Mouse (Mus musculus): ENCODE measurements around the gene Lcn2. TPM values are rescaled to one million over a fixed set of nuclear protein-coding genes. Genes with fewer than 3 reads are reported as not detected.

Gene Lcn2
- polyA plus RNA-seq, 1 experiment from 2014 or later, result not detected

DNA sequence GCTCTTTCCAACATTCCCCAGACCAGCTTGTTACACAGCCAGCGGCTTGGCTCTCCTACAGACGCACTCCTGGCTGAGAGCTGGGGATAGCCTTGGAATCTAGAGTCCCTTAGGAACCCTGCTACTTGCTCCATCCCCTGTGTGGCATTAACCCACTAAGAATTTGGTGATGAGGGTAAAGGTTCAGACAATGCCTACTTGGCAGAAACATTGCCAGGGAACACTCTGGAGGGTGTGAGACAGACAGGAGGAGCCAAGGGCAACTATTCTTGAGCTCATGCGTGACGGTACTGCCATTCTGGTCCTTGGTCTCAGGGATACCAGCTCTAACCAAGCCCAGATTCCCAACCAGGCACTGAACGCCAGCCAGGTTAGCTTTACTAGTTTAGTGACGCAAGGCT lies 33.8 kb upstream of the Lcn2 start:
- H3K9me3 ChIP-seq (replicated peaks), result no peaks in the 10 kb centered on the region
- 95% methylated on average over 6 of the region's 6 CpGs for WGBS
- DNase-seq (ENCODE audit: low spot score), result no peak
- H3K27ac ChIP-seq, result peak overlapping the region; percentile 32; the same call in 1 of the 2 replicates
- H3K4me3 ChIP-seq, result no peak overlapping the region
- H3K4me1 ChIP-seq, result peaks cover 36% of the 10 kb centered on the region
- H3K27me3 ChIP-seq (ENCODE audit: low read depth, poor library complexity, severe bottlenecking), result no peaks in the 10 kb centered on the region
- peaks cover 57% of the 10 kb centered on the region for H3K36me3 ChIP-seq

DNA sequence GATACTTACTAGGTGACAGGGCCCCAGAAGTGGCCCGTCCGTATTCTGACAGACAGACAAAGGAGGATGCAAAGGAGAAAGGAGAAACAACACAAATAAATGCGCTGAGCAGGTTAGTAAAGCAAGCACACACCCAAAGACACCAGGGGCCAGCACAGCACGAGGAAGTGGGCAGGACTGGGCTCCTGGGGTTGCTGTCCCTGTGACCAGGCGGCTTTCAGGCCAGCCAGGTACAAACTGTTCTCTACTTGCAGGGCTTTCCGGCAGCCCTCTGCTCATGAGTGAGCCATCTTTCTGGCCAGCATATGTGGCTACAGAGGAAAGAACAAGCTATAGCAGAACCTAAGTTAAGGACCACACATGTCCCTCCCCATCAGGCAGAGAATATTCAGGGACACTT lies 32.6 kb upstream of the Lcn2 start:
- WGBS, result 86% methylated on average over 6 of the region's 6 CpGs
- H3K27ac ChIP-seq, result no peak overlapping the region
- H3K27me3 ChIP-seq (ENCODE audit: low read depth, poor library complexity, severe bottlenecking), result no peaks in the 10 kb centered on the region
- DNase-seq (ENCODE audit: low spot score), result no peak
- no peak overlapping the region for H3K4me3 ChIP-seq
- peaks cover 61% of the 10 kb centered on the region for H3K36me3 ChIP-seq
- H3K4me1 ChIP-seq, result peaks cover 34% of the 10 kb centered on the region
- H3K9me3 ChIP-seq (replicated peaks), result no peaks in the 10 kb centered on the region

DNA sequence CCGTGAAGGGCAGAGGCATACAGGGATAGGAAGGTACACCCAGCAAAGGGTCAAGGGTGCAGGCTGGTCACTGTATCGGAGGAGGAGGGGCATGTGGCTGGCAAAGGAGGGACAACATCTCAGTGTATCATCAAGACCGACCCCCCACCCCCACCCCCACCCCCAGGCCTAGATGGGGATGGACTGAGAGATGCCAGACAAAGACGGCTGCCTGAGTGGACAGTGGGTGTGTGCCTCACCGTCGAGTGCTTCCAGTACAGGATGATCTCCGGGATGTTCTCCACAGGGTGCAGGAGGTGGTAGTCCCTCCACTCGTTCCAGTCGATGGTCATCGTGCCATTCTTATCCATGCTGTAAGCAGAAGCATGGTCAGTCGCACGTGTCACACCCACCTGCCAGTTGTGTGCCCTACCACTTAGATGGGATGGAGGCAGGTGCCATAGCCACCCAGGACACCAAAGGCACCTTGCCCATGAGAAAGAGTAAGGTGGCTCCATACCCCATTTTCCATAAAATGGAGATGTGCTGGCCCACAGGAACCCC lies 32.1 kb upstream of the Lcn2 start:
- WGBS, result 91% methylated on average over 12 of the region's 12 CpGs
- peaks cover 34% of the 10 kb centered on the region for H3K4me1 ChIP-seq
- H3K4me3 ChIP-seq, result no peak overlapping the region
- DNase-seq (ENCODE audit: low spot score), result no peak
- H3K27me3 ChIP-seq (ENCODE audit: low read depth, poor library complexity, severe bottlenecking), result no peaks in the 10 kb centered on the region
- H3K27ac ChIP-seq, result 0 out of 2 replicates have a peak overlapping the region, but pooled peaks have one; percentile 12
- peaks cover 66% of the 10 kb centered on the region for H3K36me3 ChIP-seq
- H3K9me3 ChIP-seq (replicated peaks), result no peaks in the 10 kb centered on the region

DNA sequence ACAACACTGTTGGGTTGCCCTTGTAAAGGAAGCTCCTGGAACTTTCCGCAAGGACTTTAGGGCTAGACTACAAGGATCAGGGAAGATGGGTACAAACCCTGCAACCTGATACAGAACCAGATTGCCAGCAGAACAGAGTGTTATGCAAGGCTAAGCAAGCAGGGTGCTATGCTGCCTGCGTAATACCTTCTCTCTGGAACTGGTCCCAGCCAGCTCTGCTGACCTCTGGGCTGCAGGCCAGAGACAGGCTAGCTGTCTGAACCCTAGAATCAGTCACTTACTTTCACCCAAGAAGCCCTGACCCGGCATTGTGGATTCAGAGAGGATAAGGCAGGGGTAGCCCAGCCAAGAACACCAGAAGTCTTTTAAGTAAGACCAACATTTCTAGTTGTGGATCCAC lies 31.3 kb upstream of the Lcn2 start:
- DNase-seq (ENCODE audit: low spot score), result no peak
- Histone ChIP-seq H3K36me3 (peaks cover 74% of the 10 kb centered on the region), H3K27ac (no peak overlapping the region), H3K27me3 (ENCODE audit: low read depth, poor library complexity, severe bottlenecking) (no peaks in the 10 kb centered on the region), H3K9me3 (replicated peaks) (no peaks in the 10 kb centered on the region), H3K4me1 (peaks cover 30% of the 10 kb centered on the region), H3K4me3 (no peak overlapping the region)
- 95% methylated on average over 3 of the region's 3 CpGs for WGBS

DNA sequence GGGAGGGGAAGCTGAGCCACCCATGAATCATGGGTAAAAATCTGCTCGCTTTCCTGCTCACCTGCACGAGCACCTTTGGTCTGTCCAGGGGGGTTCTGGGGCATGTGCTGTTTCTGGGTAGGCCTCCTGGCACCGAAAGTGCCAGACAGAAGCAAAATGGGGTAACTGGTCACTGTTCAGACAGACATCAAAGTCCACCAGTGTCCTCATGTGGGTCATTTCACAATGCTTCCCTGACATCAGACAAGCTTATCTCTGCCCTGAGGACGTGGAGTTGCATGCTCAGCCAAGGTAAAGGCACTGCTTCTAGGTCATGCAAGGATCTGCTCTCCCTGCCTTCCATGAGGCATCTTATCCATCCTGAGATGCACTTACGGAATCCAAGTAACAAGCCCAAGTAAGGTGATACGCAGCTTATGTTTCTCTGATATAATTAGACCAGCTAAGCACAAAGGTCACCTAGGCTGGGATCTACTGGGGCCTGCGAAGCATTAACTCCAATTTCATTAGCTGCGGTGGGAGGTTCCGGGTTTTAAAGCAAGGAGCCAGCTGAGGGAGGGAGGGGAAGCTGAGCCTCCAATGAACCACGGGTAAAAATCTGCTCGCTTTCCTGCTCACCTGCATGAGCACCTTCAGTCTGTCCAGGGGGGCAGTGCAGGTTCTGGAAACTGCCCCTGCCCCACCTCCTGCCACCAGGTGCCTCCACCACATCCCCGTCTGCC lies 30.5 kb upstream of the Lcn2 start:
- no peaks in the 10 kb centered on the region for H3K9me3 ChIP-seq (replicated peaks)
- 84% methylated on average over 12 of the region's 12 CpGs for WGBS
- H3K4me3 ChIP-seq, result no peak overlapping the region
- H3K27ac ChIP-seq, result no peak overlapping the region
- peaks cover 29% of the 10 kb centered on the region for H3K4me1 ChIP-seq
- DNase-seq (ENCODE audit: low spot score), result no peak
- peaks cover 81% of the 10 kb centered on the region for H3K36me3 ChIP-seq
- H3K27me3 ChIP-seq (ENCODE audit: low read depth, poor library complexity, severe bottlenecking), result no peaks in the 10 kb centered on the region

DNA sequence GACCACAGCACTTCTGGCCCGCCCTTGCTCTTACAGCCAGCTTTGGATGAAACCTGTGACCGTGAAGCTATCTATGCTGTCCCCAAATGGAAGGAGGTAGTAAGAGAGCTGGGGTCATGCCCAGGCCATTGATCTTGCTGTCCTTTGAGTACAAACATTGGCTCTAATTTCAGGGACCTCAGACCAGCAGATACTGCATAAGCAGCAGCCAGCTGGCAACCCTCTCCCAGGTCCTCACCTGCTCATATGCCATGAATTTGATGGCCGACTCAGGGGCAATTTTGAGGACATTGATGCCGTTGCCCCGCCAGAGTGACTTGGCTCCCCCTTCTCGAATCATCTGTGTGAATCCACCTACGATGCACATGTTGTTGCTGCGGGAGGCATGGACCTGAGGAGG lies 29.4 kb upstream of the Lcn2 start:
- Histone ChIP-seq H3K27ac (no peak overlapping the region), H3K27me3 (ENCODE audit: low read depth, poor library complexity, severe bottlenecking) (no peaks in the 10 kb centered on the region), H3K9me3 (replicated peaks) (no peaks in the 10 kb centered on the region), H3K4me1 (peaks cover 18% of the 10 kb centered on the region), H3K4me3 (no peak overlapping the region), H3K36me3 (peaks cover 89% of the 10 kb centered on the region)
- no peak for DNase-seq (ENCODE audit: low spot score)
- 89% methylated on average over 8 of the region's 8 CpGs for WGBS

DNA sequence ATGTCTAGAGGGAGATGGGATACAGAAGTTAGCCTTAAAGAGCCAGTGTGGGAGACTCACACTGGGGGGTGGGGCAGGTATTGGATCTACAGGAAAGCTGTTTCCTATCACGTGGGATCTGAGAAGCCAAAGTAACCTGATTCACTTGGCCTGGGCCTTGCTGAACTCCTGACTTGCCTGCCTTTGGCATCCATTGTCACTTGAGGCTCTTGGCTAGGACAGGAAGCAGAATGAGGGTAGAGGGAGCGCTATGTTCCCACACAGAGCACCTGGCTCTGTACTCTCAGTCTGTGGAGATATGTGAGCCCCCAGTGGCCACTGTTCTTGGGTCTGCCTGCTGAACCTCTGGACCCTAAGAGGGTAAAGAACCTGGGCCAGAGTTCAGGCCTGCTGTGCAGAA lies 28.5 kb upstream of the Lcn2 start:
- Histone ChIP-seq H3K4me1 (peaks cover 14% of the 10 kb centered on the region), H3K9me3 (replicated peaks) (no peaks in the 10 kb centered on the region), H3K27ac (no peak overlapping the region), H3K36me3 (peaks cover 86% of the 10 kb centered on the region), H3K27me3 (ENCODE audit: low read depth, poor library complexity, severe bottlenecking) (no peaks in the 10 kb centered on the region), H3K4me3 (no peak overlapping the region)
- WGBS, result 74% methylated on average over 2 of the region's 2 CpGs
- DNase-seq (ENCODE audit: low spot score), result no peak

DNA sequence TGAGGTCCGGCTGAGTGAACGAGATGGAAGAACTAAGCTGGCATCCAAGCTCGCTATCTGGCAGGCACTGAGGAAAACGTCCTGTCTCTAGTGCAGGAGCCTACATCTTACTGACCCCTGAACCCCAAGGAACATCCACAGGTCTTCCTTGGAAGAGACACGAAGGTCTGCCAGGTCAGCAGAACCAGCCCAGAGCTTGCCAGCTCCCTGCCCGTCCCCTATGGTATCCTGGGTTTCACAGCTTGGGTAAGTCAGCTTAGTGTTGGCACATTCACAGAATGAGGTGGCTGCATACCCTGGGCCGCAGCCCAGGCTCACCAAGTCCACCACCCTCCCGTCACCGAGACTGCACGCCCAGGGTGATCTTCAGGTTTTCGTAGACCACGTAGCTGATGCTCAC lies 27.7 kb upstream of the Lcn2 start:
- DNase-seq (ENCODE audit: low spot score), result no peak
- H3K36me3 ChIP-seq, result peaks cover 80% of the 10 kb centered on the region
- 94% methylated on average over 12 of the region's 12 CpGs for WGBS
- no peaks in the 10 kb centered on the region for H3K27me3 ChIP-seq (ENCODE audit: low read depth, poor library complexity, severe bottlenecking)
- no peak overlapping the region for H3K27ac ChIP-seq
- H3K4me1 ChIP-seq, result peaks cover 16% of the 10 kb centered on the region
- no peaks in the 10 kb centered on the region for H3K9me3 ChIP-seq (replicated peaks)
- no peak overlapping the region for H3K4me3 ChIP-seq

DNA sequence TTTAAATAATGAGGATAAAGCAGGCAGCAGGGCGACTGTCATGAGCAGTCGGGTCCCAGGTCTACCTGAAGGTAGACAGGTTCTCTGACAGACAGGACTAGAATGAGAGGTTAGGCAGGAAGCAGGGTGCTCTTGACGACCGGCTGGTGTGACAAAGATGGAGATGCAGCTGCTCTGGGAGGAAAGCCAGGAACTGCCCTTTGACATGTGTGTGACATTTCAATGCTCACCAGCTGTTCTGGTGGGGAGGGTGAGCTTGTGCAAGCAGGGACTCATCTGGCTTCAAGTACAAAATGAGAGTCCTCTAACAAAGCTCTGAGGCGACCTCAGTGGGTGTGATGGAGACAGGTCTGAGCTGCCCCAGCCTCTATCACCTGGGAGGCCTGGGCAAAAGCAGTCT lies 25.9 kb upstream of the Lcn2 start:
- Histone ChIP-seq H3K27ac (0 out of 2 replicates have a peak overlapping the region, but pooled peaks have one; percentile 3), H3K27me3 (ENCODE audit: low read depth, poor library complexity, severe bottlenecking) (no peaks in the 10 kb centered on the region), H3K9me3 (replicated peaks) (no peaks in the 10 kb centered on the region), H3K4me3 (no peak overlapping the region), H3K36me3 (peaks cover 61% of the 10 kb centered on the region), H3K4me1 (peaks cover 27% of the 10 kb centered on the region)
- WGBS, result 36% methylated on average over 5 of the region's 5 CpGs
- DNase-seq (ENCODE audit: low spot score), result no peak

DNA sequence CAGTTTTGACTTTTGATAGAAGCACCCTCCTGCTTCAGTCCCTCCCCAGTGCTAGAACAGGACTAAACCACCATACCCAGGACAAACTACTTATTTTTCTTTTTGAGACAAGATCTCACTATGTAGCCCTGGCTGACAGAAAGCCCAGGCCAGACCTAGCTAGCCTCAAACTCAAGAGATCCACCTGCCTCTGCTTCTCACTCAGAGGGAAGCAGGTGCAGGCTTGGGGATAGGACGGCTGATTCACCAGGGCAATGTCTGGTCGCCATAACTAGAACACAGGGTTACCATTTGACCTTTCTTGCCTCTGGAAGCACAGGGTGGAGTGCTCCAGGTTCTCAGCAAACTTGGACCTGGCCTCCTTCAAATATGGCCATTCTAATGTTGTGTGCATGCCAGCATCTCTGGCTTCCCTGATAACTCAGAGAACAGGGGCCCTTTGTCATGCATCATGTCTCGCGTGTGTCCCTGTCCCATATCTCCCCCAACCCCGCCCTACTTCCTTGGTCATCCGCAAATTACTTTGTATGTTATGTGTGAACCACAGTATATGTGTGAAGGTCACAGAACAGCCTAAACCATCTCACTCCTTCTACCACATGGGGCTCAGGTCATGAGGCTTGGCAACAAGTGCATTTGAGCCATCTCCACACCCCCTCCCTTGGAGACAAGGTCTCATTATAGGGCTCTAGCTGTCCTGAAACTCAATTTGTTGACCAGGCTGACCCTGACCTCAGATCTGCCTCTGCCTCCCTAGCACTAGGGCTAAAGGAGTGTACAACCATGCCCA lies 24.9 kb upstream of the Lcn2 start:
- 94% methylated on average over 6 of the region's 6 CpGs for WGBS
- DNase-seq (ENCODE audit: low spot score), result no peak

DNA sequence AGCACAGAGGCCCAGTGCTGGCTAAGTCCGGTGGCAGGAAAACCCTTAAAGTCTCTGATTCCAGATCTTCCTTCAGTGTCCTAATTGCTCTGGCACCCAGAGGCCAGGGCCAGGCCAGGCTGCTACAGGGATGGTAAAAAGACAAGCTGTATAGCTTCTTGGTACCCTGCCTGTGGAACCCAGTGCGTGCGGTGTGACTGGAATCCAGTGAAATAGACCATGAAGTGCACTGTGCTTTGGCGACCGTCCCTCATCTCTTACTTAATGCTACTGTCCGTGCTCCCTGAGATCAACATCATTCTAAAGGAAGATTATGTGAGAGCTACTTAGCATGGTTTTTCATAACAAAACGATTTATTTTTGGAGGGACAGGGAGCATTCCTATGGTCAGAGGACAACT lies 23.4 kb upstream of the Lcn2 start:
- H3K4me1 ChIP-seq, result peaks cover 32% of the 10 kb centered on the region
- H3K27me3 ChIP-seq (ENCODE audit: low read depth, poor library complexity, severe bottlenecking), result no peaks in the 10 kb centered on the region
- DNase-seq (ENCODE audit: low spot score), result no peak
- no peaks in the 10 kb centered on the region for H3K9me3 ChIP-seq (replicated peaks)
- no peak overlapping the region for H3K27ac ChIP-seq
- peaks cover 36% of the 10 kb centered on the region for H3K36me3 ChIP-seq
- WGBS, result 89% methylated on average over 7 of the region's 7 CpGs
- no peak overlapping the region for H3K4me3 ChIP-seq

More for the DNA sequence above, 24.9 kb upstream of the Lcn2 start:
- Histone ChIP-seq H3K27ac (no peak overlapping the region), H3K27me3 (ENCODE audit: low read depth, poor library complexity, severe bottlenecking) (no peaks in the 10 kb centered on the region), H3K4me1 (peaks cover 32% of the 10 kb centered on the region), H3K4me3 (no peak overlapping the region), H3K9me3 (replicated peaks) (no peaks in the 10 kb centered on the region), H3K36me3 (peaks cover 51% of the 10 kb centered on the region)

DNA sequence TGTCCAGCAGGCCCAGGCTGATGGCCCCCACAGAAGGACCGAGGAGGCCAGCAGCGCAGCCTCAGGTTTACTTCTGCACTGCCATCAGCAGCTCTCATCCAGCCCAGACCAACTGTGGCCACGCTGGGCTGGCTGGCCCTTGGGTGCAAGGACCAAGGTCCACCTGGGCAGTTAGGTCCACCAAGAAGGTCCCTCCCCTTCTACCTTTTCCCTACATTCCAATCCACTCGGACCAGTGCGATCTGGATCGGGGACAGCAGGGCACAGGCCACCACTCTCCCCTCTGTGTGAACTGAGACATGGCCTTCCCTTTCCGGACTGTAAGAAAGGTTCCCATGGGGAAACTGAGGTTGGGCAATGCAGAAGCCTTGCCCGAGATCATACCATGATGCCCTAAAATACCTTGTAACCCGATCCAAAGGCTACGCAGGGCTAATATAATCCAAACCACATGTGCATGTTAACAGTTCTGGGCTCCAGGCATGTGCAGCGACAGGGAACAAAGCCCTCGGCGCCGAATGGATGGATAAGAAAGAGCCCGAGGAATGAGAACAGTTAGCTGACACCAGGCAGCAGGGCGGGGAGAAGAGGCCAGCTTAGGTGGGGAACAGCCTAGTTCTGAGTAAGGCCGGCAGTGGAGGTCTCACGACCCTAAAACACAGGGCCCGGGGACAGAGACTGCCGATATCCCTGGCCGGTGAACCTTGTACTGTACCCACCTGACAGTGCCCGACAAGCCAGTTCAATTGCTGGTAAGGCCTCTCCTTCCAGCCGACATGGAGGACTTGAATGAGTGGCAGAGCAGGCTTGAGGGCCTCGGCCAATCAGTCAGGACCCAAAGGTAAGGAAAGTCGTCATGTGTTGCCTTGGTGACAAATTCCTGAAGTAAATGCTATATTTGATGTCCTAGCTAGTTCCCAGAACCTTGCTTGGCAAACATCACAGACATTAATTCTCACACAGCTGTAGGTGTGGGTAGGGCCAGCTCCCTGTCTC lies 20.7 kb upstream of the Lcn2 start:
- WGBS, result 49% methylated on average over 25 of the region's 25 CpGs
- Histone ChIP-seq H3K27ac (peak overlapping the region; percentile 93), H3K9me3 (replicated peaks) (no peaks in the 10 kb centered on the region), H3K27me3 (ENCODE audit: low read depth, poor library complexity, severe bottlenecking) (no peaks in the 10 kb centered on the region), H3K4me3 (peak overlapping the region; percentile 28), H3K36me3 (peaks cover 12% of the 10 kb centered on the region), H3K4me1 (peaks cover 22% of the 10 kb centered on the region)
- DNase-seq (ENCODE audit: low spot score), result peak; percentile 78

Data from limb, embryonic 10.5 days (tissue).